Mouse (Mus musculus): Measurements from ENCODE around the gene Prpsap2.

GRCm38 (mm10) chr11:61761584-61762407 lies at the start of gene Prpsap2:
- TF ChIP-seq CTCF (IDR thresholded peaks at IDR 0.05; ENCODE audit: extremely low read depth, insufficient read length, insufficient replicate concordance, low read depth, low read length) (no peak), POLR2A (IDR thresholded peaks at IDR 0.05; ENCODE audit: low read depth, low read length) (peak; percentile 66; the same call in 1 of the 2 replicates)

All from small intestine, adult 2 months (tissue).